Mouse (Mus musculus): ENCODE data around the gene Gm11060.

The Gm11060 gene

GRCm38 (mm10) chr2:105117669-105118068, 25.9 kb downstream of the Gm11060 start:
- no peak for DNase-seq (ENCODE audit: low spot score in 2 of 2)

- no peak for DNase-seq (ENCODE audit: low spot score in 2 of 2)
Observed at GRCm38 (mm10) chr2:105122216-105122615, 30.4 kb downstream of the Gm11060 start.

DNA sequence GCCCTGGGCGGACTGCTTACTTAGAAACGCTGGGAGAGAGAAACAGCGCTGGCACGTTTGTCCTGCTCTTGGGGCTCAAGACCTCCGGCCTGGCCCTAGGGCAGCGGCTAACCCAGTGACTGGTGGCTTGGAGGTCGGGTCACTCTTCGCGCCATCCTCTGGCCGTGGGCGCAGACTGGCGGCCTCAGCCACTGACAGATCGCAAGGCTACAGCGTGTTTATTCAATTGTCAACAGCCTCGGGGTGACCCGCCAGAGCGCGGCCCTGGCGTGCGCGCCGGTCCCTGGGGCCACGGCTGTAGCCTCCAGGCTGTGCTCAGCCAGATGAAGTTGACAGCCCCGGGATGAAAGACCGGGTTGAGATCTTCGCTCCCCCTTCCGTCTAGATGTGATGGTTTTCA, 31.1 kb downstream of the Gm11060 start:
- DNase-seq (ENCODE audit: low spot score in 2 of 2): no peak

DNA sequence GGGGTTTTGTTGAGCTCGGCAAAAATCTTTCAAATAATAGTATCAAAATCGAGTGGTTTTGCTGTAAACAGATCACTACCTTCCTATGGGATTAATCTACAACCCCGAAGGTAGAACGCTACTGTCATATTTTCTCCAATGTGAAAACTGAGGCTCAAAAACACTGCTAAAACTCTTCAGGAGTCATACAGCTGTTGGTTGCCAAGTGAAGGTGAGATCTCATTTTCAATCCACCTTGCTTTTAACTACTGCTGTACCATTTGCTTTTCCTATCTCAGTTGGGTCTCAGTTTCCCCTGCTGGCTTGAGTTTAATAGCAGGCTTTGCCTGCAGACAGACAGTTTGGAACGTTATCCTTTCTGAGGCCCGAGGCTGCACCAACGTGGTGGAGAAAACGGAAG, 31.6 kb downstream of the Gm11060 start:
- DNase-seq (ENCODE audit: low spot score in 2 of 2): no peak

- no peak for DNase-seq (ENCODE audit: low spot score in 2 of 2)
Observed at GRCm38 (mm10) chr2:105123881-105124280, 32.1 kb downstream of the Gm11060 start.

GRCm38 (mm10) chr2:105124391-105124790, 32.6 kb downstream of the Gm11060 start:
- DNase-seq (ENCODE audit: low spot score in 2 of 2): no peak

DNA sequence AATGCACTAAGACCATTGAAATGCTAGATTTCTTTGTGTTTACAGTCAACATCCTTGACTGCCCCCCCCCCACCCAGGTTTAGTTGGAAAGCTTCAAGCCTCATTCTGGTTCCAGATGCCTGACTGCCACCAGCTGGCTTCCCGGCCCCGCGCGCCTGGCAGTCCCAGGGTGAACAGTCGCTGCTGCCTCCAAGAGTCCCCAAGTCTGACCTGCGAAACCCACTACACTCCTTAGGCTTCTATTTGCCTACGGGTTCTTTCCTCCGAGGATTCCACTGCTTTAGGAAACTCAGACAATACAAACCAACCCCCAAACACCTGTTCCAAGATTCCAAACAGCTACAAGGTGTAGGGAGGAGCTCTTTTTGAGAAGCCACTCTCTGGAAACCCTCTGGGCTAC, 33.4 kb downstream of the Gm11060 start:
- DNase-seq (ENCODE audit: low spot score in 2 of 2): no peak

DNA sequence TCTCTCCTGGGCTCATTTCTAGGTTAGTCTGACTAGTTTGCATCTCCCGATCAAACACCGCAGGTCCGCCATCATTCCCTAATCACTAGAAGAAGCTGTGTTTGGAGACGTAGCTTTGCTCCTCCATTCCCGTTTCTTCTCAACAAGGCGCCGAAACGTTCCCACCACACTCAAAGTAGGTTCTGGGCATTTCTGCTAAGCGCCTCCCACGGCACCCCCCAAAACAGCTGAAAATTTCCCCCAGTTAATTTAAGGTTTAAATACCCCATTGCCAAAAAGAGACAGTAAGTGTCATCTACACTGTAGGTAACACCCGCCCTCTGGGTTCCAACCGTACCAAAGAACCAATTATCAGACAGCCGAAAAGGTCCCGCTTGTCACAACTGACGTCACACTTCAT, 33.8 kb downstream of the Gm11060 start:
- no peak for DNase-seq (ENCODE audit: low spot score in 2 of 2)

GRCm38 (mm10) chr2:105126279-105126678, 34.5 kb downstream of the Gm11060 start, which contains the start of gene Wt1:
Gene Wt1, plus strand, starts transcription at chr2:105126529.
- no peak for DNase-seq (ENCODE audit: low spot score in 2 of 2)

DNA sequence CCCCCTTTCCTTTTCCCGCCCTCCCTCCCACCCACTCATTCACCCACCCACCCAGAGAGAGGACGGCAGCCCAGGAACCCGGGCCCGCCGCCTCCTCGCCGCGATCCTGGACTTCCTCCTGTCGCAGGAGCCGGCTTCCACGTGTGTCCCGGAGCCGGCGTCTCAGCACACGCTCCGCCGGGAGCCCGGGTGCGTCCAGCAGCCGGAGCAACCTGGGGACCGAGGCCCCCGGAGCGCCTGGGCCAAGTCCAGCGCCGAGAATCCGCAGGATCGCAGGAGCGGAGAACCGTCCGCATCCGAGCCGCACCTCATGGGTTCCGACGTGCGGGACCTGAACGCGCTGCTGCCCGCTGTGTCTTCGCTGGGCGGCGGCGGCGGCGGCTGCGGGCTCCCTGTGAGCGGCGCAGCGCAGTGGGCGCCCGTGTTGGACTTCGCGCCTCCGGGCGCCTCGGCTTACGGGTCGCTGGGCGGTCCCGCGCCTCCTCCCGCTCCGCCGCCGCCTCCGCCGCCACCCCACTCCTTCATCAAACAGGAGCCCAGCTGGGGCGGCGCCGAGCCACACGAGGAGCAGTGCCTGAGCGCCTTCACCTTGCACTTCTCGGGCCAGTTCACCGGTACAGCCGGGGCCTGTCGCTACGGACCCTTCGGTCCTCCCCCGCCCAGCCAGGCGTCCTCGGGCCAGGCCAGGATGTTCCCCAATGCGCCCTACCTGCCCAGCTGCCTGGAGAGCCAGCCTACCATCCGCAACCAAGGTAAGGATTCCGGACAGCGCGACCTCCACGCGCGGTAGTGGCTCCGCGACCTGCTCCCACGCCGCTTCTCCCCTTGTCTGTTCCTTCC, 35.1 kb downstream of the Gm11060 start:
- no peak for DNase-seq (ENCODE audit: low spot score in 2 of 2)

DNA sequence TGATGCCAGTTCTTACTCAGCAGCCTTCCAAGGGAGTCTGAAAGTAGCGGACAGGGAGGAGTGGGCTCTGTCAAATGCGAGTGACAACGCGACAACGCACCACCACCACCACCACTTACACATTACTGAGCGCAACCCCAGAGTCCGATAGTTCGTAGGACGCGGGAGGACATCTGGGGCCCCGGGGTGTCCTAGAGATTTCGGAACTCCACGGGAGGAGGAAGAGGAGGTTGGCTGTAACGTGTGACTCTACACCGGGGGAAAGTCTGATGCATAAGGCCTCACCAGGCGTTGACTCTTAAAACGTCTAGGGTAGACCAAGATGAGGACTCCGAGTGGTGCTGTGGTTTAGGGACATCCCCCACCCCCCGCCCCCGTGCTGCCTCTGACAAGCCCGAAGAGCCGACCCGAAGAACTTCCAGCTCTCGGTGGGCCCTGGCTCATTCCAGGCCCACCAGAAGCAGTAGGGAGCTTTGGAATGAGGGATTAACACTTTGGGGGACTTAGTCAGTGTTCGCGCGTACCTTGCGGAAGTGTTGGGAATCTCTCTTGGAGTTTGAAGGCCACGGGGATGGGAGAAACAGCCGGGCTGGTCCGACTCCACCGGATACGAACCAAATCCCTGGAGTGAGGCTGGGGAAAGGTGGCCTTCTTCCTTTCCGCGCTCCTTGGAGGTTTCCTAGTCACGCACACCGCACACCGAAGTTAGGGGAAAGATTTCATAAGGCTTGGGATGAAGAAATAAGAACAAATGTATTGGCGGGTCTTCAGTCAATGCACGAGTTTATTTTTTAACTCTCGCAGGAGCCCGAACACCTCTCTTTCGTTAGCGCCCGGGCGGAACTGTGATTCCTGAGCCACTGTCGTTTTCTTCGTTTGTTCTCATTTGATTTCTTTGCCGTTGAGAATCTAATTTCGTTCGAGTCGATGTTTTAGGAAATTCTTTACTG, 36.0 kb downstream of the Gm11060 start:
- DNase-seq (ENCODE audit: low spot score in 2 of 2): no peak

DNA sequence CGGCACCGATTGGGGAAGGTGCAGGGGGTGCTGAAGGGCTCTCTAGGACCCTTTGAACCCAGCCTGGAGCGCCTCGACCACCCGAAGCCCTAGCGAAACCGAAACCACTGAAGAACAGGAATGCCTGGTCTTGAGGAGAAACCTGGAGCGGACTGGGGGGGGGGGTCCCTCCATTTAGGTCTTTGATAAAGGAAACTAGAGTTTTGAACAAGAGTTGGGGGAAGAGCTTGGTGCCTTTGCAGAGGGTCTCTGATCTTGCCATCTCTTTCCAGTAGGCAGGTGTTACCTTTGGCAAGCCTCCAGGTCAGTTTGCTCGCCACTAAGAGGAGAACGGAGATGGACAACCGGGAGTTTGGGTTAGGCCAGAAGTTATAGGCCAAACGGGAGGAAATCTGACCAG, 36.7 kb downstream of the Gm11060 start:
- DNase-seq (ENCODE audit: low spot score in 2 of 2): no peak

DNA sequence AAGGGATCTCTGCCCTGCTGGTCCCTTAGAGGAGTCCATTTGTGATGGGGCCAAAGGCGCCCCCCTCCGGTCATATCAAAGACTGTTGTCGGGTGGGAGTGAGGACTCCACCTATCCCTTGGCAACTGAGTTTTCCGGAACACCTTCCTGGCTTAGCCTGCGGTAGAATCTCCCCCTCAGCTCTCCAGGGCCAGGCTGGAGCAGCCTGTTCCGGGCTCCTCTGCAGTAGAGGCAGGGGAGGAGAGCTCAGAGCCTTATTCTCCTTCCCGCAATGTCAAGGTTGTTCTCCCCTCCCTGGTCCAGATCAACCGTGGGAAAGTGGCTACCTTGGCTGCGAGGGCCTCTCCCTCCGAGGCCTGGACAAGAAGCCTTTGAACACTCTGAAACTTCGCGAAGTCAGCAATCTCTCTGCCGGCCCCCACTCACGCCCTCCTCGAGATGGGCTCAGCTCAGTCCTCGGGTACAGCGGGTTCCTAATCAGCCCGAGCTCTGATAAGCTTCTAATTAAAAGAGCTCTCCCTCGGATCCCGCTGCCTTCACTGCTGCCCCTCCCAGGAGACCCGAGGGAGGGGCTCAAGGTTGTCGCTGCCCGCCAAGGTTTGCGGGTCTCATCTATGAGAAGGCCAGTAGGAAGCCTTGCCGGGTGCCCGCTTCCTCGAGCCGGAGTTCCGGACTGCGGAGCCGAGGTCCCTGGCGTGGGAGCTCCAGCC, 38.7 kb downstream of the Gm11060 start:
- DNase-seq (ENCODE audit: low spot score in 2 of 2): no peak

DNA sequence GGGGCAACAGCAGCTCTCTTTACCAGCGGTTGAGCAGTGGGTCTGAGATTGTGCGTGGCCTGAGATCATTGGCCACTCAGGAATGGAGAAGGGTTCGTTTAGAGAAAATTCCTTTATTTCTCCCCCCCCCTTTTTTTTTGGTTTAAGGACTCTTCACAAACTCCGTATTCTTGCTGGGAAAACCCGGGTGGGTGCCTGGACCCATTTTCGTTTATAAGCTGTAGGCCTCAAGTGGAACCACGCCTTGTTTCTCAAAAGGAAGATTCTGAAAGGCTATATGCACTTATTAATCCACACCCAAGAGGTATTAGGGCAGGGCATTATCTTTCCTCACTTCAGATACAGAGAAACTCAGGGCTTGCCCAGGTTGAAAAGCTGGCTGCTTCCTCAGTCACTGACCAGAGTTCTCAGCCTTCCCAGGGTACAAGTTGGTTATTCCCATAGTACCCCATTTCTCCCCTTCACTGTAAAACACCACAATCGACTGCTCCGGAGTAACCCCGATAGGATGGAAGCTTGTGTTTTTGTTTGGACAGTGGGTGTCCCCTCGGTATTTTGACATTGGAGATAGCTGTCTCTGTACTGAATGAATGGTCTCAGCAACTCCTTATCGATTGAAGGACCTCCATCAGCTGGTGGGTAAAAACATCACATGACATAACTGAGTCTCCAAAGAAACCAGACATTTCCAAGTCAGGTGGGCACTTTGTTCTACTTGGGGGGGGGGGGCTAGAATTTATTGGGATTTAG, 39.4 kb downstream of the Gm11060 start:
- no peak for DNase-seq (ENCODE audit: low spot score in 2 of 2)

- no peak for DNase-seq (ENCODE audit: low spot score in 2 of 2)
Observed at GRCm38 (mm10) chr2:105131811-105132100, 39.9 kb downstream of the Gm11060 start.

- DNase-seq (ENCODE audit: low spot score in 2 of 2): no peak
Observed at GRCm38 (mm10) chr2:105132300-105132699, 40.5 kb downstream of the Gm11060 start.

DNA sequence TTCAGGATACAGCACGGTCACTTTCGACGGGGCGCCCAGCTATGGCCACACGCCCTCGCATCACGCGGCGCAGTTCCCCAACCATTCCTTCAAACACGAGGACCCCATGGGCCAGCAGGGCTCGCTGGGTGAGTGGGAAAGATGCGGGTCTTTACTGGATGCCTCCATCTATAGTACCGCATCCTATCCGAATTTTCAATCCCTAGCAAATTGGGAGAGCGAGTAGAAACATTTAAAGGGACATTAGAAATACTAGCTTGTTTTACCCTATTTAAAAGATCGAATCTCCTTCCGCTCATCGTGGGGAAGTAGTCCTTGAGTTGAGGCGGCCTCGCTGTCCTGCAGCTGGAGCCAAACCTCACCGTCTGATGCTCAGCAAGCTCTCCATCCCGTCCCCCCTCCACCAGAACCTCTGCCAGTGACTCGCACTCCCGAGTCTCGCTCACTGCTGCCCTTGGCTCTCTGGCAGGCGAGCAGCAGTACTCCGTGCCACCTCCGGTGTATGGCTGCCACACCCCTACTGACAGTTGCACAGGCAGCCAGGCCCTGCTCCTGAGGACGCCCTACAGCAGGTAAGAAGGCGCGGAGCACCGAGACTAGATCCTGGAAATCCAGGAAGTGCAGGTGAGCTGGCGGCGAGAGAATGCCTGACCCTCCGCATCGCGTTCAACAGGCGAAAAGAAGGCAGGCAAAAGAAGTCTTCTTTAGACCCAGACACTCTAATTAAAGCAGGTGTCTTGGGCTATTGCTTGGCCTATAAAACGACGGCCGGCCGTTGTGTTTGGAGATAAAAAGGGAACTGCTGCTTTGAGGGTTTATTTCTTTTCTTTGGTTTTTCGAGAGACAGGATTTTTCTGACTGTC, 41.3 kb downstream of the Gm11060 start:
- no peak for DNase-seq (ENCODE audit: low spot score in 2 of 2)

DNA sequence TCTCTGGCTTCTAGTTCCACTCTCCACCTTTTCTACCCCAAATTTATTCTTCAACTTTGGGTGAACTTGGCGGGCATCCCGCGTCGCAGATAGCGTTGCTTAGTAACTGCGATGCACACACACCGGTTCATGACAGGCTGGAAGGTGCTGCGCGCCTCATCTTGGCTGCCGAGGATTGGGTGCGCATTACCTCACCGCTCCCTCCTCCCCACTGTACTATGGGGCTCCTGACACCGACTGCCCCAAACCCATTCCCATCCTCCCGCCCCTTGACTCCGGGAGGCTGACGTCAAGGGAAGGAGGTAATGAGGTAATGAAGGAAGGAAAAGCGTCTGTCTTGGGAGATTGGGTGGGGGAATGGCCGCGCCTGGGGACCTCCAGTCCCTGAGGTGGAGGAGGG, 42.5 kb downstream of the Gm11060 start:
- DNase-seq (ENCODE audit: low spot score in 2 of 2): no peak

- no peak for DNase-seq (ENCODE audit: low spot score in 2 of 2)
Observed at GRCm38 (mm10) chr2:105139471-105139870, 47.7 kb downstream of the Gm11060 start.

DNA sequence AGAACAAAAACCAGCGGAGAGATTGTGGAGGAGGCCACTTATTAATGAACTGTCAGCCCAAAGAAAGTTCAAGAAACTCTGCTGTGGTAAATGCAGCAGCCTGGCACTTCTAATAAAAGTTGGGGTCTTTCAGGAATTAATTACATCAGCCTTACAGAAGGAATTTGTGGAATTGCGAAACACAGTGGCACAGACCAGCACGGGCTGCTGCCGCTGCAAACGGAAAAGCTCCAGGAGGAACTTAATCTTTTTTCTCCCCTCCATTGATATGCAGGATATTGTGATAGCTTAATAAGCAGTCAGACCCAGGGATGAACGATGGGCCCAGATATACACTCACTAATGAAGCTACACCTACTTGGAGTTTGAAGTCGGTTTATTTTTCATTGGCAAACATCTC, 49.6 kb downstream of the Gm11060 start:
- DNase-seq (ENCODE audit: low spot score in 2 of 2): no peak

Data from thymus, postnatal 10 days (tissue).